Mouse (Mus musculus) bone marrow, adult 2 months (tissue): ENCODE results near the gene Pgd.

Experiments used
- CTCF ChIP-seq: fragments of 200-500 bp; IDR thresholded peaks from 2 replicates; pipeline ENCODE4 v1.5.1; 2011; ENCODE audit warnings: low read length, control low read depth; ENCODE audit not compliant: control insufficient read depth, insufficient read depth
- POLR2A ChIP-seq: fragments of 200-500 bp; IDR thresholded peaks from 2 replicates; pipeline ENCODE4 v1.6.1; 2011; ENCODE audit warnings: low read depth, mild to moderate bottlenecking, control low read depth, low read length, borderline replicate concordance; ENCODE audit not compliant: control insufficient read depth

- TF ChIP-seq CTCF (no peak), POLR2A (no peak)
Measured at GRCm38 (mm10) chr4:149215397-149215796, 48.8 kb upstream of the Pgd start.
